Mouse (Mus musculus) frontal cortex, adult (tissue): ENCODE data around the gene Agbl5.

Source experiments
- ATAC-seq: cut with Nextera tagmentation; 2 replicates; pipeline ENCODE4 v1.9.2; 2017; ENCODE audit warnings: mild to moderate bottlenecking, moderate library complexity, mixed read lengths; ENCODE audit not compliant: low TSS enrichment

The Agbl5 gene

GRCm38 (mm10) chr5:30887858-30888336 is 597 bp upstream of the Agbl5 start:
- peak; percentile 80 for ATAC-seq

- no peak for ATAC-seq
Measured at GRCm38 (mm10) chr5:30889088-30889754, 727 bp downstream of the Agbl5 start.

- ATAC-seq, result no peak
Measured at GRCm38 (mm10) chr5:30890375-30890774, 1.9 kb downstream of the Agbl5 start.

GRCm38 (mm10) chr5:30901860-30902259 is 13.4 kb downstream of the Agbl5 start:
- no peak for ATAC-seq

GRCm38 (mm10) chr5:30907413-30908059 is 19.0 kb downstream of the Agbl5 start, which contains the start of gene Ost4:
Gene Ost4 (minus strand): TSS chr5:30907788.
- peak; percentile 96 for ATAC-seq

- ATAC-seq, result no peak
Measured at GRCm38 (mm10) chr5:30908426-30909299, 20.2 kb downstream of the Agbl5 start.

- no peak for ATAC-seq
Measured at GRCm38 (mm10) chr5:30909300-30909659, 20.8 kb downstream of the Agbl5 start.

DNA sequence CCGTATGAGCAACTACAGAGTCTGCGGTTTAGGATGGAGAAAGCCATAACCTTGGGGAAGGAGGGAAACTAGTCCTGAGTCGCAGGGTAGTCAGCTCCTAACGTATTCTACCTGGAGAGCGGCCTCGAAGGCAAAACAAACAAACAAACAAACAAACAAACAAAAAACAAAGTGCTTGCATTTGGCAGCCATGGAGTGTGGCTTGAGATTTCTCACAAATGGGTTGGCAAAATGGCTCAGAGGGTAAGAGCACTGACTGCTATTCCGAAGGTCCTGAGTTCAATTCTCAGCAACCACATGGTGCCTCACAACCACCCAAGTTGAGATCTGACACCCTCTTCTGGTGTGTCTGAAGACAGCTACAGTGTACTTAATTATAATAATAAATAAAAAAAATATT is 21.4 kb downstream of the Agbl5 start:
- ATAC-seq, result no peak

GRCm38 (mm10) chr5:30910481-30910880 is 22.0 kb downstream of the Agbl5 start:
- ATAC-seq, result no peak

- no peak for ATAC-seq
Measured at GRCm38 (mm10) chr5:30912156-30912555, 23.7 kb downstream of the Agbl5 start.

DNA sequence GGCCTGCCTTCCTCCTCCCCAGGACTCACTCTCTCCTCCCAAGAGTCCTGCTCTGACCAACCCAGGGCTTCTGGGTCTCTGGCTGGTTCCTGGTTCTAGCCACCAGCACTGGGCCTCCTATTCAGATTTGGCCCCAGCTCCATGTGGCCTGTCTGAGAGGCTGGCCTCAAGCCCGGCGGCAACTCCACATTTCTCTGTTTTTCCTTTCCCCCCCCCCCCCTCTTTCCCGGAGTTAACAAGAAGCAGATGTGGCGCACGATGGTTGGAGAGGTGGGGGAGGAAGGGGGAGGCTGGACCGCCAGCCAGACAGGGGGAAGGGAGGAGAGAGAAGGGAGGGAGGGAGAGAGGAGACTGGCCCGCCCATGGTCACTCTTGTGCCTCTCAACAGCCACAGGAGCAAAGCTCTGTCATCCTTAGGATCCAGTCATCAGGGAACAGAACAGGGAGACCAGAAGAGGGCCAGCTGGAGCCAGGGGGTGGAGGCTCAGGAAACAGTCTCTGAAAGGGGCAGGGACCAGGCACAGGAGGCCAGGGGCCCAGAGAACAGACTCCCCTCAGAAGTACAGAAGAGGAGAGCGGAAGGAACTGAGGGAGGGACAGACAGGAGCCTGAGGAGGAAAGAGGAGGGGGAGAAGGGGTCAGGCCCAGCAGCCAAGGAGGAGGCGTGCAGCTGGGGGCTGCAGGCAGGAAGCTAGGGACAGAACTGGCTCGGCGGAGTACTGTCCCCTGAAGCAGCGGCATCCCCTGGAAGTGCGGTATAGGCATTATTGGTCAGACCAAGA is 24.8 kb downstream of the Agbl5 start, which contains the start of gene Emilin1:
Gene Emilin1, plus strand, starts transcription at position 343 of the 782 bp plus-strand sequence.
- no peak for ATAC-seq

DNA sequence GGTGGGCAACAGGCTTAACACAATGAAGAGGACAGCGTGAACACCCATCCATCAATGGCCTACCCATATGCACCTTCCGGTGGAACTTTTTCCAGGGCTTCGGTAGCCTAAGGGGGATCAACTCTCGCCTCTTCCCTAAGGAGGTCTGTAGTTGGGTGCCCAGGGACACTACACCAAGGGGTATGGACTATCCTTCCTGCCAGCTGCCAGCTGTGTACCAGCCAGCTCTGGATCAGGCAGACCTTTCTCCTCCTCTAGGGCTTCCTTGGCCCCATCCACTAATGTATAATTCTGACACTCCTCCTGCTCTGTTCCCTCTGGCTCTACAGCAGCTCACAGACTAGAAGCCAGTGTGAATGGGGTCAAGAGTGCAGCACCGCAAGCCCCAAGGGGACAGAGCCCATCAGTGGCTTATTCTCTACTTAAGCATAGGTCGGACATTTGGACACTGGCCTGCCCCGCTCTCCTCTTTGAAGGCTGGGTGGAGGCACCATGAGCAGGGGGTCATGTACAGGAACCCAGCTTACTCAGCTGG is 25.7 kb downstream of the Agbl5 start:
- ATAC-seq, result no peak

GRCm38 (mm10) chr5:30914849-30915248 is 26.4 kb downstream of the Agbl5 start:
- ATAC-seq, result no peak

GRCm38 (mm10) chr5:30915456-30915855 is 27.0 kb downstream of the Agbl5 start:
- no peak for ATAC-seq

GRCm38 (mm10) chr5:30915974-30916433 is 27.5 kb downstream of the Agbl5 start:
- peak; percentile 93 for ATAC-seq

DNA sequence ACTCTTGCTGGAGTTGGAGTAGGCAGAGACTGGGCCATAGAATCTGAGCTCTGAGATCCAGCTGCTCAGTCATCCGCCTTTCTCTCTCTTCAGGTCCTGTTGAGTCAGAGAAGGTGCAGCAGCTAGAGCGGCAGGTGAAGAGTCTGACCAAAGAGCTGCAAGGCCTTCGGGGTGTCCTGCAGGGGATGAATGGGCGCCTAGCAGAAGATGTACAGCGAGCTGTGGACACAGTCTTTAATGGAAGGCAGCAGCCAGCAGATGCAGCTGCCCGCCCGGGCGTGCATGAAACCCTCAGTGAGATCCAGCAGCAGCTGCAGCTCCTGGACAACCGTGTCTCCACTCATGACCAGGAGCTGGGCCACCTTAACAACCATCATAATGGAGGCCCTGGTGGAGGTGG is 28.3 kb downstream of the Agbl5 start:
- no peak for ATAC-seq

DNA sequence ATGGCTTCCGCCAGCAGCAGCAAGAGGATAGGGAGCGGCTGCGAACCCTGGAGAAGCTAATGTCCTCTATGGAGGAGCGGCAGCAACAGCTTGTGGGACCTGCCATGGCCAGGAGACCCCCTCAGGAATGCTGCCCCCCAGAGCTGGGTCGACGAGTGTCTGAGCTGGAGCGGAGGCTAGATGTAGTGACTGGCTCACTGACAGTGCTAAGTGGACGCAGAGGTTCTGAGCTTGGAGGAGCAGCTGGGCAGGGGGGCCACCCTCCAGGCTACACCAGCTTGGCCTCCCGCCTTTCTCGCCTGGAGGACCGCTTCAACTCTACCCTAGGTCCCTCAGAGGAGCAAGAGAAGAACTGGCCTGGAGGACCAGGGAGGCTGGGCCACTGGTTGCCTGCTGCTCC is 28.9 kb downstream of the Agbl5 start:
- no peak for ATAC-seq

DNA sequence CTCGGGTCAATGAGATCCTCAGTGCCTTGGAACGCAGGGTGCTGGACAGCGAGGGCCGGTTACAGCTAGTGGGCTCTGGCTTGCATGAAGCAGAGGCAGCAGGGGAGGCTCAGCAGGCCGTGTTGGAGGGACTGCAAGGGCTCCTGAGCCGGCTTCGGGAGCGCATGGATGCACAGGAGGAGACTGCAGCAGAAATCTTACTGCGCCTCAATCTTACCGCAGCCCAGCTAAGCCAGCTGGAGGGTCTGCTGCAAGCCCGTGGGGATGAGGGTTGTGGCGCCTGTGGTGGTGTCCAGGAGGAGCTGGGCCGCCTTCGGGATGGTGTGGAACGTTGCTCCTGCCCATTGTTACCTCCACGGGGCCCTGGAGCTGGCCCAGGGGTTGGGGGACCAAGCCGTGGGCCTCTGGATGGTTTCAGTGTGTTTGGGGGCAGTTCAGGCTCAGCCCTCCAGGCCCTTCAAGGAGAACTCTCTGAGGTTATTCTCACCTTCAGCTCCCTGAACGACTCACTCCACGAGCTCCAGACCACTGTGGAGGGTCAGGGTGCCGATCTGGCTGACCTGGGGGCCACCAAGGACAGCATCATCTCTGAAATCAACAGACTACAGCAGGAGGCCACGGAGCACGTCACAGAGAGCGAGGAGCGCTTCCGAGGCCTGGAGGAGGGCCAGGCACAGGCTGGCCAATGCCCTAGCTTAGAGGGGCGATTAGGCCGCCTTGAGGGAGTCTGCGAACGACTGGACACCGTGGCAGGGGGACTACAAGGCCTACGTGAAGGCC is 29.6 kb downstream of the Agbl5 start:
- ATAC-seq, result no peak

DNA sequence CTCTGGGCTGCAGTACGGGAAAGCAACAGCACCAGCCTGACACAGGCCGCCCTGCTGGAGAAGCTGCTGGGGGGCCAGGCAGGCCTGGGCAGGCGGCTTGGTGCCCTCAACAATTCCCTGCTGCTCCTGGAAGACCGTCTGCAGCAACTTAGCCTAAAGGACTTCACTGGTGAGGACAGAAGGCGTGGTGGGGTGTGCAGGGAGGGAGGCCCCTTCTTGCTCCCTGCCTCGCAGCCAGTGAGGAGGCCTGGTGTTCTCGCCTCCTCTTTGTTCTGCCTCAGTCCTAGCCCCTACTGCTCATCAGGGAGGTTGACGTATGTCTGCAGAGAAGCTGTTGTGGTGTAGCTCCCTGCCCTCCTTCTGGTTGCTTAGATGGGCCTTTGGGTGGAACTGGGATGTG is 30.2 kb downstream of the Agbl5 start:
- no peak for ATAC-seq

- no peak for ATAC-seq
Measured at GRCm38 (mm10) chr5:30919831-30920614, 31.5 kb downstream of the Agbl5 start.
